Mouse (Mus musculus) kidney, embryonic 14.5 days (tissue): ENCODE results near the gene Slu7. TPM values are rescaled to one million over a fixed set of nuclear protein-coding genes. Genes with fewer than 3 reads are reported as not detected.

ENCODE experiments used
- ATAC-seq: fragments of 200-750 bp; cut with Nextera tagmentation; 2 replicates; pipeline ENCODE4 v1.8.0; 2017; ENCODE audit warnings: moderate number of reproducible peaks, mild to moderate bottlenecking, moderate TSS enrichment, moderate library complexity; ENCODE audit not compliant: low FRiP score, low TSS enrichment
- H3K27ac ChIP-seq: fragments of 300-500 bp; sonication (generic); 2 replicates; pipeline ENCODE4 v1.5.1; 2014; ENCODE audit warnings: low read depth, mild to moderate bottlenecking, low read length, moderate library complexity, mixed read lengths
- H3K27me3 ChIP-seq: fragments of 300-500 bp; sonication (generic); 2 replicates; pipeline ENCODE4 v1.6.1; 2014; ENCODE audit warnings: mild to moderate bottlenecking, low read length; ENCODE audit not compliant: control insufficient read depth, insufficient read depth
- H3K36me3 ChIP-seq: fragments of 300-500 bp; sonication (generic); 2 replicates; pipeline ENCODE4 v1.6.1; 2014; ENCODE audit warnings: low read length, mixed read lengths; ENCODE audit not compliant: control insufficient read depth, insufficient read depth
- H3K4me1 ChIP-seq: fragments of 300-500 bp; sonication (generic); 2 replicates; pipeline ENCODE4 v1.6.1; 2014; ENCODE audit warnings: low read length, mixed read lengths; ENCODE audit not compliant: control insufficient read depth, insufficient read depth
- H3K4me2 ChIP-seq: fragments of 300-500 bp; sonication (generic); replicated peaks from 2 replicates; pipeline ENCODE4 v1.6.1; 2014; ENCODE audit warnings: low read depth, mild to moderate bottlenecking, low read length
- H3K4me3 ChIP-seq: fragments of 300-500 bp; sonication (generic); 2 replicates; pipeline ENCODE4 v1.5.1; 2014; ENCODE audit warnings: mild to moderate bottlenecking, low read length
- H3K9ac ChIP-seq: fragments of 300-500 bp; sonication (generic); 2 replicates; pipeline ENCODE4 v1.6.1; 2014; ENCODE audit warnings: low read depth, mild to moderate bottlenecking, low read length, moderate library complexity
- H3K9me3 ChIP-seq: fragments of 300-500 bp; sonication (generic); 2 replicates; pipeline ENCODE4 v1.6.1; 2016; ENCODE audit warnings: low read length; ENCODE audit not compliant: control insufficient read depth
- WGBS: fragments of 180-500 bp; shearing (Covaris S2); extraction: QIAGEN DNeasy Blood & Tissue Kit; methylation state at CpG from one replicate; pipeline ENCODE4 v1.1.7; 2014; 5-methylcytosine and 5-hydroxymethylcytosine counted together
- polyA plus RNA-seq: library from polyadenylated mRNA; unstranded; fragments of >200 nt; fragmentation: Nextera tagmentation; extraction: Ambion mirVana; gene quantifications from 2 replicates; pipeline ENCODE4 v1.2.1, GENCODE M21; 2014

The Slu7 gene
- polyA plus RNA-seq, 1 experiment from 2014 or later = 58.2 TPM

DNA sequence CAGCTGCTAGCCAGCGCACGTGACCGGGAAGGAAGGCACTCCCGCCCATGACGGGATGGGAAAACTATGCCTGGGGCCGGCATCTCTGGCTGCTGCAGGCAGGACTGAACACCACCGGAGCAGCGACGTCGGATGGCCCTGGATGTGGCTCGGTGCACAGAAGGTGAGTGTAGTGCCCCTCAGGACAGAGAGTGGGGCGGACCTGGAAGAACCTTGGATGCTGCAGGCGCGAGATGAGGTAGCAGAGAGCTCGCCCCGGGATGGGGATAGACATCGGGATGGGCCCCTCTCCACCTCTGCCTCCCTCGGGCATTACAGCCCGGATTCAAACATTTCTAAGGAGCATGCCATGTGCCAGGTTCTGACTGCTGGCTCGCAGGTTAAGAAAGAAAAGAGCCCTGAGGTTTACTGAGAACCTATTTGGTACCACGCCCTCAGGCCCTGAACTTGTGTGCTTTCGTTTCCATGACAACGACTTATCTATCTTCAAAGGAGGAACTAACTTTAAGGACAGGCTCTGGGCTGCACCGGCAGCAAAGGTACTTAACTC is 40.8 kb downstream of the Slu7 start, which contains the start of gene C1qtnf2:
Gene C1qtnf2 (plus strand): TSS at position 52 of the 550 bp plus-strand sequence.
- WGBS = 4% methylated on average over 24 of the region's 24 CpGs
- peaks cover 11% of the 10 kb centered on the region; the same call in 1 of the 2 replicates for H3K4me1 ChIP-seq
- no peak within 1 kb of the TSS for H3K27ac ChIP-seq
- H3K9ac ChIP-seq = peak within 1 kb of the TSS; percentile 1; the same call in 1 of the 2 replicates
- H3K9me3 ChIP-seq = no peaks in the 10 kb centered on the region
- peak; percentile 78; the same call in 1 of the 2 replicates for ATAC-seq
- H3K4me3 ChIP-seq = peak within 1 kb of the TSS; percentile 28; the same call in 1 of the 2 replicates
- no peaks in the 10 kb centered on the region for H3K36me3 ChIP-seq
- no peaks in the 10 kb centered on the region for H3K27me3 ChIP-seq
- H3K4me2 ChIP-seq = peak within 1 kb of the TSS; percentile 42

DNA sequence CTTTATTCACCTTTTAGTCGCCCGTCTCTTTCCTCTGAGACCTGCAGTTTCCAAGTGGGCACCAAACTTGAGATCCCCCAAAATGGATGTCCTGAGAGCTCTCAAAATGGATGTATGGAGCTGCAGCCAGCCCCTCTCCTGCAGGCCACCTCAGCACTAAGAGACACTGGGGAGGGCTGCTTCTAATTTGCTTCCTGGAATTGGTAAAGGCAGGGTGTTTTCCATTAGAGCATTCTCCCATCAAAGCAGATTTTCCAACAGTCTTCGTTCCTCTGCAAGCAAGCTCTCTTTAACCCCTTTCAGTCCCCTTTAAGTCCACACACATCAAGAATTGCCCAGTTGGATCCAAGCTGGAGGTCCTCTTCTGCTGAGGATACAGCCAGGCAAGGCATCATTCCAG is 45.8 kb downstream of the Slu7 start:
- H3K9ac ChIP-seq = no peak overlapping the region
- H3K4me1 ChIP-seq = peaks cover 30% of the 10 kb centered on the region
- no peaks in the 10 kb centered on the region for H3K36me3 ChIP-seq
- no peaks in the 10 kb centered on the region for H3K27me3 ChIP-seq
- 80% methylated on average over 3 of the region's 3 CpGs for WGBS
- H3K9me3 ChIP-seq = no peaks in the 10 kb centered on the region
- H3K4me3 ChIP-seq = no peak overlapping the region
- ATAC-seq = no peak
- H3K4me2 ChIP-seq = no peak overlapping the region
- no peak overlapping the region for H3K27ac ChIP-seq

DNA sequence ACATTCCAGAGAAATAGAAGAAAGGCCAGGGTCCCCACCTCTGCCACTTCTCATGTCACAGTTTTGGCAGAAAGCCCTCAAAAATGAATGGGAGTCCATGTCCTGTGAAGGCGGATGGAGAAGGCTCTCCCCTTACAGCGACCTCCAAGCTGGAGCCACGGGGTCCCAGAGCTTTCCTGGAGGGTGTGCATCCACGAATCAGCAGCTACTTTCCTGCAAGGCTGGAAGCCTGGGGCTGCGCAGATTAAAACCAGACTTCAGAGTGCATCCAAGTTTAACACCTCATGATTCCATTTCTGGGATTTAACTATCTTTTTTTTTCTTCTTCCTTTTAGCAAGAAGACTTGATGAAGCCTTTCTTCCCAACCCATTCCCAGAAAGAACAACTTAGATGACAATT is 47.0 kb downstream of the Slu7 start:
- no peak overlapping the region; the same call in 1 of the 2 replicates for H3K27ac ChIP-seq
- ATAC-seq = no peak
- whole genome bisulfite sequencing = 41% methylated on average over 5 of the region's 5 CpGs

DNA sequence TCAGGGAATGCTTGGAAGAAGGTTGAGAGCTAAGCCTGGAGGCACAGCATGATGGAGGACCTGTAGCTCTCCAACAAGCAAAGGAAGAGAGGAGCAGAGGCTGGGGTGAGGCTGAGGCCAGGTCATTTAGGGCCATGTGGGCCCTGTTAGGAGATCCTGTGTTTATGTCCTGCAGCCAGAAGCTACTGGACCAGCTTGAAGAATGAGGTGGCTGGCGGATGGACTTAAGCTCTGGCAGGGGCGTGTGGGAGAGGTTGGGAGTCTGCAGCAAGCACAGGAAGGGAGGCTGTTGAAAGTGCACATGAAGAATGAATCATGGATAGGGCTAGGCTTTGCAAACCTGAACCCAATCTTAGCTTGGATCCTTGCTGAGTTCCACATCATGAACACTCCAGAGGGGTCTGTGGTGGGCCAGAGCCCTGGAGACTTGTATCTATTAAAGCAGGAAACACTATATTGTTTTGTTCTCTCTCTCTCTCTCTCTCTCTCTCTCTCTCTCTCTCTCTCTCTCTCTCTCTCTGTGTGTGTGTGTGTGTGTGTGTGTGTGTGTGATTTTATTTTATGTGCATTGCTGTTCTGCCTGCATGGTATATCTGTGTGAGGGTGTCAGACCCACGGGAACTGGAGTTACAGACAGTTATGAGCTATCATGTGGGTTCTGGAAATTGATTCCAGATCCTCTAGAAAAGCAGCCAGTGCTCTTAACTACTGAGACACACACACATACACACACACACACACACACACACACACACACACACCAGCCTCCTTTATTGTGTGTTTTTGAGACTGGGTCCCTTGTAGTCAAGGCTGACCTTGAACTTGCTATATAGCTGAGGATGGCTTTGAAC is 48.4 kb downstream of the Slu7 start:
- H3K9ac ChIP-seq = no peak overlapping the region
- no peak overlapping the region for H3K4me2 ChIP-seq
- WGBS = 27% methylated on average over 3 of the region's 3 CpGs
- H3K4me1 ChIP-seq = peaks cover 29% of the 10 kb centered on the region
- no peaks in the 10 kb centered on the region for H3K36me3 ChIP-seq
- H3K9me3 ChIP-seq = no peaks in the 10 kb centered on the region
- H3K27ac ChIP-seq = peak overlapping the region; percentile 80; the same call in 1 of the 2 replicates
- H3K27me3 ChIP-seq = no peaks in the 10 kb centered on the region
- H3K4me3 ChIP-seq = no peak overlapping the region
- ATAC-seq = peak; percentile 32; the same call in 1 of the 2 replicates

More for the DNA sequence above, 47.0 kb downstream of the Slu7 start:
- H3K4me3 ChIP-seq = no peak overlapping the region
- H3K27me3 ChIP-seq = no peaks in the 10 kb centered on the region
- H3K9me3 ChIP-seq = no peaks in the 10 kb centered on the region
- no peak overlapping the region for H3K9ac ChIP-seq
- no peaks in the 10 kb centered on the region for H3K36me3 ChIP-seq
- H3K4me2 ChIP-seq = no peak overlapping the region
- peaks cover 29% of the 10 kb centered on the region for H3K4me1 ChIP-seq

DNA sequence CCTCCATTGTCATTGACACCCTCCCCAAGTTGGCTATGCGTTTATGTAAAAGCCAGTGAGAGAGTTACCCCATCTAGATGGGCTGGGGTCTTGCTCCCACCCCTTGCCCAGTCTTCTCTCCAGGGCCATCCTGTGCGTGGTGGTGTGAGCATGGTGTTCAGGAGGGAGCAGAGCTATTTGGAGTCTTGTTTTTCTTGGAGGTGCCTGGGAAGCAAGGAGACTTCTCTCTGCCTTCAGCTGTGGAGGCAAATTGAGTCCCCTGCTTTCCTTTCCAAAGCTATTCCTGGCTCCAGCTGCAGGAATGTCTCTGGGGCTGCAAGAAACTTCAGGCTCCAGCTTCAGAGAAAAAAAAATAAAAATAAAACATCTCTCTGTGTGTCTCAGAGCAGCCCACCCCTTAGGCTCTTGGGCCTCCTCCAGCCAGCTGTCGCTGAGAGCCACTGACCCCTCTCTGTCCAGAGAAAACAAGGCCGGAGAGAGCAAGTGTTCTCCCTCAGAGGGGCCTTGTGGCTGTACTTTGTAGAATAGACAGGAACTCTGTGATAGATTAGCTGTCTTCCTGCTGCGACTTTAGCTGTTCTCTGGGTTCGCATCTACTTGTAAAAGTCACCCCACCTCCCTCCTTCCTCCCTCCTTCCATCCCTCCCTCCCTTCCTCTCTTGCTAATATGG is 49.7 kb downstream of the Slu7 start:
- no peak overlapping the region for H3K4me3 ChIP-seq
- H3K4me2 ChIP-seq = no peak overlapping the region; the same call in 1 of the 2 replicates
- peak overlapping the region; percentile 80 for H3K27ac ChIP-seq
- 19% methylated on average over 6 of the region's 6 CpGs for WGBS
- H3K9me3 ChIP-seq = no peaks in the 10 kb centered on the region
- ATAC-seq = peak; percentile 87
- no peaks in the 10 kb centered on the region for H3K36me3 ChIP-seq
- H3K4me1 ChIP-seq = peaks cover 29% of the 10 kb centered on the region
- no peak overlapping the region for H3K9ac ChIP-seq
- no peaks in the 10 kb centered on the region for H3K27me3 ChIP-seq

DNA sequence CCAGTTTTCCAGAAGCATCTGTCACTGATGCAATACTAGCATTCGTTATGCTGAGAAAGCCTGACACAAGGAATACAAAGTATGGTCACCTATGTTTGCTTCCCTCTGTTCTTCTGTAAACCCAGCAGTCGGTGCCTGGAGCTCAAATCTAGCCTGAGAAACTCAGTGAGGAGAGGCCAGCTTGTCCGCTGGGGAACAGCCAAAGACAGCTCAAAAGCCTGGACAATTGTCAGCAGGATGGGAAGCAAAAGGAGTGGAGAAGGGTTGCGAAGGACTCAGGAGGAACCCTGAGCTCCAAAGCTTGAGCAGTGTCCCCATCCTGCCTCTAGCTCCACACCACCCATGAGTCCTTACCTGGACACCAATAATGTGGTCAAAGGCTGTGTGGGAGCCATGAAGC is 50.5 kb downstream of the Slu7 start:
- Histone ChIP-seq H3K4me1 (peaks cover 29% of the 10 kb centered on the region), H3K9ac (no peak overlapping the region)
- WGBS = 59% methylated on average over 4 of the region's 4 CpGs

DNA sequence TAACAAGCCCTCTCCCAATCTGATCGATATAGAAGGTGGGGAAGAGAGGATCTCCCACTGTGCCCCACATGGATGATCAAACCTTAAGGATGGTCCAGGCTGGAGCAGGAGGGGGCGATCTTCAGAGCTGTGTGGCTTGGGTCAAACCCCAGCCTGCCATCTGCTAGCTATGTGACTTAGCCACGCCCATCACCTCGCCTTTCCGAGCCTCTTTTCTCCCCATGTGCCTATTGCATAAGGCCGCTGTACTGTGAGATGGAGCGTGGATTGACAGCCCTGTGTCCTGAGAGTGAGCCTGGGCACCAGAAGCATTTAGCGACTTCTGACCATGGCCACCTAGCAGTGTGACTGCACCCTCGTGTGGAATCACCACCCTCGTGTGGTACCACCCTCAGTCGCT is 51.1 kb downstream of the Slu7 start:
- ATAC-seq = no peak
- 50% methylated on average over 11 of the region's 11 CpGs for WGBS
- peaks cover 29% of the 10 kb centered on the region for H3K4me1 ChIP-seq

More for the DNA sequence above, 50.5 kb downstream of the Slu7 start:
- no peaks in the 10 kb centered on the region for H3K36me3 ChIP-seq
- no peaks in the 10 kb centered on the region for H3K27me3 ChIP-seq
- H3K4me2 ChIP-seq = no peak overlapping the region
- H3K27ac ChIP-seq = peak overlapping the region; percentile 80; the same call in 1 of the 2 replicates
- no peaks in the 10 kb centered on the region for H3K9me3 ChIP-seq
- H3K4me3 ChIP-seq = no peak overlapping the region
- ATAC-seq = no peak

DNA sequence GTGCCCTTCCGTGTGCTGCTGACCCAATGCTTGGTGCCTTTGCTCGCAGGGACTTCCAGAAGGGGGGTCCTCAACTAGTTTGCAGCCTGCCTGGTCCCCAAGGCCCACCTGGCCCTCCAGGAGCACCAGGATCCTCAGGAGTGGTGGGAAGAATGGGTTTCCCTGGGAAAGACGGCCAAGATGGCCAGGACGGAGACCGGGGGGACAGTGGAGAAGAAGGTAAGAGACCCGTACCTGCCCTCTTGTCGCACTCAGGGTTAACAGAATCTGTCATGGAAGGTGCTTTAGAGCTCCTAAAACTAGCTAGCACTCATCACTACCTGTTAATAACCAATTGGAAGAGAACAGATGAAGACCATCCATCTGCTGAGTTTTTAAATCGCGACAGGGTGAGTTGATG is 52.3 kb downstream of the Slu7 start:
- Histone ChIP-seq H3K4me3 (no peak overlapping the region), H3K4me2 (no peak overlapping the region), H3K4me1 (peaks cover 29% of the 10 kb centered on the region), H3K27me3 (no peaks in the 10 kb centered on the region), H3K27ac (no peak overlapping the region), H3K9me3 (no peaks in the 10 kb centered on the region), H3K36me3 (no peaks in the 10 kb centered on the region), H3K9ac (no peak overlapping the region)
- 79% methylated on average over 9 of the region's 9 CpGs for WGBS
- ATAC-seq = no peak

More for the DNA sequence above, 51.1 kb downstream of the Slu7 start:
- Histone ChIP-seq H3K36me3 (no peaks in the 10 kb centered on the region), H3K4me3 (no peak overlapping the region), H3K4me2 (no peak overlapping the region), H3K9me3 (no peaks in the 10 kb centered on the region), H3K9ac (no peak overlapping the region), H3K27ac (no peak overlapping the region; the same call in 1 of the 2 replicates), H3K27me3 (no peaks in the 10 kb centered on the region)
